Mouse (Mus musculus): ENCODE measurements around the gene Gas6. TPM values are rescaled to one million over a fixed set of nuclear protein-coding genes. Genes with fewer than 3 reads are reported as not detected.
A peak's percentile ranks its signal among the peaks of the same experiment; 100 is the strongest.

Gene Gas6
- polyA plus RNA-seq, 1 experiment from 2014 or later: 177 TPM

DNA sequence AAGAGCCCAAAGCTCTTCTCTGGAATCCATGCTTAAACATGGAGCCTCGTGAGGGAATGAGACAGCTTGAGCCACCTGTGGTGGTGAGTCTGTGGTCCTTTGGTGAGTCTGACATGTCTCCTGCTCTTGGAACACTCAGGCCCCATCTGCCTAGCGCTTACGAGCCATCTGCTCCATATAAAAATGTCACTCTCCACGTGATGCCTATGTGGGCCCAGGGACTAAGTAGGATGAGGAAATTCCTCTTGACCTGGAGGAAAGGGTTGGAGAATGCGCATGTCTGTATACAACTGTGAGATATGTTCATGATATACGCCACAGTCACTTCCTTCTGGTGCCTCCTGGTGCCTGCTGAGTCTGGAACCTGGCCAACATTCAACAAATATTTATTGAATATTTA, 18.4 kb upstream of the Gas6 start:
- peak; percentile 28 for DNase-seq (ENCODE audit: low spot score)
- H3K9me3 ChIP-seq (ENCODE audit: low read length): no peaks in the 10 kb centered on the region
- no peak overlapping the region for H3K27ac ChIP-seq (ENCODE audit: low read length)
- H3K27me3 ChIP-seq (replicated peaks; ENCODE audit: insufficient read depth, low read length): no peaks in the 10 kb centered on the region
- no peak overlapping the region for H3K4me2 ChIP-seq (replicated peaks; ENCODE audit: low read depth, low read length)
- H3K36me3 ChIP-seq (ENCODE audit: insufficient read depth, low read length): no peaks in the 10 kb centered on the region
- no peak for ATAC-seq
- H3K9ac ChIP-seq (replicated peaks; ENCODE audit: low read depth): no peak overlapping the region
- 34% methylated on average over 6 of the region's 6 CpGs for WGBS
- H3K4me3 ChIP-seq (ENCODE audit: low read depth, low read length): no peak overlapping the region
- TF ChIP-seq EP300 (IDR thresholded peaks at IDR 0.05): no peak
- no peak for TF ChIP-seq CTCF (IDR thresholded peaks at IDR 0.05)
- peaks cover 9% of the 10 kb centered on the region; the same call in 1 of the 2 replicates for H3K4me1 ChIP-seq (ENCODE audit: insufficient read depth, low read depth, low read length)

DNA sequence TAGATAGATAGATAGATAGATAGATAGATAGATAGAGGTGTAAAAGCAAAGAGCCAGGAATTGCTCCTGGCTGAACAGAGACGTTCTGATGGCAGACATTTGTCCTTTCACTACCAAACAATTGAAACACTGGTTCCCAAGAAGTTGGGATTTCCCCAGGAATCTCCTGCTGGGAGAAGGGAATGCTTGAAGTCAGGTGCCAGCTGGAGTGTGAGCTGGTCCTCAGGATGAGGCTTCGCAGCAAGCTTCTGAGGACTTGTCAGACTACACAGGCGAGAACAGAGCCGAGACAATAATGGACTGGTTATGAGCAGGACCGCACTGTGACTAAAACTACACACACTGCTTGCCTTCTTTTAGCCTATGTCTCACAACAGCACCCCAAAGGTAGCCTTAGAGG, 17.7 kb upstream of the Gas6 start:
- Histone ChIP-seq H3K27me3 (replicated peaks; ENCODE audit: insufficient read depth, low read length) (no peaks in the 10 kb centered on the region), H3K27ac (ENCODE audit: low read length) (no peak overlapping the region), H3K9me3 (ENCODE audit: low read length) (no peaks in the 10 kb centered on the region), H3K36me3 (ENCODE audit: insufficient read depth, low read length) (no peaks in the 10 kb centered on the region), H3K4me3 (ENCODE audit: low read depth, low read length) (no peak overlapping the region), H3K9ac (replicated peaks; ENCODE audit: low read depth) (no peak overlapping the region), H3K4me1 (ENCODE audit: insufficient read depth, low read depth, low read length) (peaks cover 13% of the 10 kb centered on the region; the same call in 1 of the 2 replicates), H3K4me2 (replicated peaks; ENCODE audit: low read depth, low read length) (no peak overlapping the region)
- DNase-seq (ENCODE audit: low spot score) (no peak), ATAC-seq (no peak)
- 80% methylated on average over 5 of the region's 5 CpGs for WGBS
- no peak for TF ChIP-seq EP300 (IDR thresholded peaks at IDR 0.05)
- no peak for TF ChIP-seq CTCF (IDR thresholded peaks at IDR 0.05)

DNA sequence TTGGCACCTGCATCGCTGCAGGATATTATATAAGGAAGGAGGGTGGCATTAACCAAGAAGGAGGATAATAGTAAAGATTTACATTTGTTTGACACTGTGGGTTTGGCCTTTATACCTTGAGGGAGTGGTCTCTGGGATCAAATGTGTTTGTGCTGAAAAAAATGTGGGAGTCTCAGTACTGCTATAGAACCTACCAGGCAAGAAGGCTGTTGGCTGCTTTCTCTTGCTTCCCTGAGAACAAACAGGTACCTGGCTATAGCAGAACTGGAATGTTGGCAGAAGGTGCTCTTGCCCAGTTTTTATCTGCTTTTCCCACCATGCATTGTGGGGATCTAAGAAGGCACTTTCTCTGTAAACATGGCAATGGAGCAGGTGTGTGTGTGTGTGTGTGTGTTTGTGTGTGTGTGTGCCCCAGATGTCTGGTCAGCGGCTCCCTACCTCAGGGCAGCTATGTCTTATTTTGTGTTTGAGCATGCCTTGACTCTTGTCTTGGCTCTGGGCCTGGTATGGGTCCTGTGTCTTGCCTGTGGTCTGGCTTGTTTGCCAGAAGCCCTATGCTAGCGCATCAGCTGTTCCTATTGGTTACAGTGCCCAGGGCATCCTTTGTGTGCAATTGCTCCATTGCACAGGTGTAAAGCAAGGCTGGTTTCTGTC, 13.1 kb upstream of the Gas6 start:
- no peaks in the 10 kb centered on the region for H3K36me3 ChIP-seq (ENCODE audit: insufficient read depth, low read length)
- no peak overlapping the region for H3K4me3 ChIP-seq (ENCODE audit: low read depth, low read length)
- H3K9ac ChIP-seq (replicated peaks; ENCODE audit: low read depth): no peak overlapping the region
- peaks cover 3% of the 10 kb centered on the region; the same call in 1 of the 2 replicates for H3K4me1 ChIP-seq (ENCODE audit: insufficient read depth, low read depth, low read length)
- H3K4me2 ChIP-seq (replicated peaks; ENCODE audit: low read depth, low read length): no peak overlapping the region
- WGBS: 57% methylated on average over 3 of the region's 3 CpGs
- ATAC-seq: peak; percentile 53
- H3K27ac ChIP-seq (ENCODE audit: low read length): peak overlapping the region; percentile 26; the same call in 1 of the 2 replicates
- peak; percentile 36 for DNase-seq (ENCODE audit: low spot score)
- TF ChIP-seq EP300 (IDR thresholded peaks at IDR 0.05) (no peak), CTCF (IDR thresholded peaks at IDR 0.05) (no peak)
- H3K9me3 ChIP-seq (ENCODE audit: low read length): no peaks in the 10 kb centered on the region
- no peaks in the 10 kb centered on the region for H3K27me3 ChIP-seq (replicated peaks; ENCODE audit: insufficient read depth, low read length)

DNA sequence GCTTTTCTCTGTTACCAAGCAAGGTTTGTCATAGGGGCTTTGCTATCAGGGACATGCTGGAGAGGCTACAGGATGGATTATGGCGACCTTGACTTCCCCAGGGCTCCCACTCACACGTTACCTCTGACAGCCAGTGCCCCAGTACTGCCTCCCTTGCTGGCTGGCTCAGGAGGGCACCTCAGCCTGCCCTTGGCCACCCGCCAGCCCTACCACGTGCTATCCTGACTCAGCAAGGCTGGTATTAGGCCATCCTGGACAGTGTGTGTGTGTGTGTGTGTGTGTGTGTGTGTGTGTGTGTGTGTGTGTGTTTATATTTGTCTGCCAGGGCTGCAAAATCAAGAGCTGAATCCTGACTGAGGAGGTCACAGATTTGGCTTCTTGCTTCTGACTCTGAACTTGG, 12.6 kb upstream of the Gas6 start:
- peak; percentile 73 for DNase-seq (ENCODE audit: low spot score)

DNA sequence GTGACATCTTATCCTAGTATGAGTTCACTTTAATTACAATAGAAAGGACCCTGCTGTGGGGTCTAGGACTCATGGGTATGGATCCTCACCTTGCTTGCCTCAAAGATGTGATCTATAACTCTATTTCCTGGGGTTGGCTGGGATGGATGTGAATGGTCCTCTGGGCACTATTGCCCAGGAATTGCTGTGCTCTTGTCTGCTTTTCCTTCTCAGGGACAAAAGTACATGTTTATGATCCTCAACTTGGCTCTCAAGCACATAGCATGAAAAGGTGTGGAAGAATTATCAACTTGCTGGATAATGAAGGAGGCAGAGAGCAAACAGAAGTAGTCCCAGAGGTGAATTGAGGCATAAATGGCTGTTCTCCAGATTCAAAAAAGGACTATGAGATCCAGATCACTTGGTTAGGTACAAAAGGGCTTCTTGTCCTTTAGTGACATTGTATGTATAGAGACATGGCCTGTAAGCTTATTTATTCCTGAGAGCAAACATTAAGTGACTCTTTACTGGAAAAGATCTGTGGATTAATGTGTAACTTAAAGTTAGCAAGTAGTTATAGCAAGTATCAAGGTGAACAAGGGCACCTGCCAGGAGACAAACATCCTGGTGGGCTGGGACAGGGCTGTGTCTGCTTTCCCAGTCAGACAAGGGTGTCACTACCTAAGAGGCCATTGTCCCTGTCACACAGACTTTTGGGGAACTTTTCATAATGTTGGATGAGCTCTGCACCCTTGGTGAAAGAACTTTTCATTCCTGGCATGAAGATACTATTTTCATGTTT, 10.8 kb upstream of the Gas6 start:
- no peaks in the 10 kb centered on the region for H3K36me3 ChIP-seq (ENCODE audit: insufficient read depth, low read length)
- DNase-seq (ENCODE audit: low spot score): peak; percentile 35
- H3K4me2 ChIP-seq (replicated peaks; ENCODE audit: low read depth, low read length): no peak overlapping the region
- no peaks in the 10 kb centered on the region for H3K27me3 ChIP-seq (replicated peaks; ENCODE audit: insufficient read depth, low read length)
- H3K4me3 ChIP-seq (ENCODE audit: low read depth, low read length): no peak overlapping the region
- no peak for TF ChIP-seq EP300 (IDR thresholded peaks at IDR 0.05)
- TF ChIP-seq CTCF (IDR thresholded peaks at IDR 0.05): no peak
- no peak overlapping the region for H3K9ac ChIP-seq (replicated peaks; ENCODE audit: low read depth)
- H3K9me3 ChIP-seq (ENCODE audit: low read length): no peaks in the 10 kb centered on the region
- peak overlapping the region; percentile 12; the same call in 1 of the 2 replicates for H3K27ac ChIP-seq (ENCODE audit: low read length)
- peaks cover 3% of the 10 kb centered on the region; the same call in 1 of the 2 replicates for H3K4me1 ChIP-seq (ENCODE audit: insufficient read depth, low read depth, low read length)
- no peak; the same call in 1 of the 2 replicates for ATAC-seq

More for the DNA sequence above, 12.6 kb upstream of the Gas6 start:
- Histone ChIP-seq H3K36me3 (ENCODE audit: insufficient read depth, low read length) (no peaks in the 10 kb centered on the region), H3K4me1 (ENCODE audit: insufficient read depth, low read depth, low read length) (peaks cover 3% of the 10 kb centered on the region; the same call in 1 of the 2 replicates), H3K27ac (ENCODE audit: low read length) (peak overlapping the region; percentile 26; the same call in 1 of the 2 replicates), H3K27me3 (replicated peaks; ENCODE audit: insufficient read depth, low read length) (no peaks in the 10 kb centered on the region), H3K4me3 (ENCODE audit: low read depth, low read length) (no peak overlapping the region), H3K9ac (replicated peaks; ENCODE audit: low read depth) (no peak overlapping the region), H3K9me3 (ENCODE audit: low read length) (no peaks in the 10 kb centered on the region), H3K4me2 (replicated peaks; ENCODE audit: low read depth, low read length) (no peak overlapping the region)
- peak; percentile 92 for ATAC-seq
- WGBS: 22% methylated on average over 4 of the region's 4 CpGs
- TF ChIP-seq CTCF (IDR thresholded peaks at IDR 0.05): no peak
- peak; percentile 38; the same call in 1 of the 2 replicates for TF ChIP-seq EP300 (IDR thresholded peaks at IDR 0.05)

DNA sequence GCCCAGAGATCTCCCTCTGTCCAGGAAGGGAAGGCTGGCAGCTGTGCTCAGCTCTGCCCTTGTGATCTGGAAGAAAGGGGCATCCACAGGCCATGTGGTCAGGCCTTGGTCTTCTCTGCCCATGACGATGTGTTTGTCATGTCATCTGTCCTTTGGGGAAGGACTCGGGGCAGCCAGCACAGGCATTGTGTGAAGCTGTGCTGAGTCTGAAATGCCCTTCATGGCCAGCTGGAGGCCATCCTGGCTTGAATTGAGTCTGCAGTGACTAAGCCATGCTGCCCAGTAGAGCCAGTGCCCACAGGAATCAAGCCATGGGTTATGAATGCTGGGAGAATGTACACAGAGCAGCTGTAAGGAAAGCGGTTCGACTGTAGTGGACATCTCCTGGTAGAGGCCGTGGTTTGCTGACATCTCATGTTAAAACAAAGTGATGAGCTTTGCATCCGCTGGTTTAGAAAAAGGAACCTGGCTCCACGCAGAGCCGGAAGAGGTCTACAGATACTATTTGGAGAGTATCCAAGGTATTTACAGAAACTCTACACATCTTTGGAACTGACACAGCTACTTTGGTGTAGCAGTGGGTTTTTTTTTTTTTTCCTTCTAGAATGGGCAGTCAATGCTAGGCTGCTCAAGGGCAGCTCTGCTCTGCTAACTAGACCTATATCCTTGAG, 9.8 kb upstream of the Gas6 start:
- H3K27me3 ChIP-seq (replicated peaks; ENCODE audit: insufficient read depth, low read length): no peaks in the 10 kb centered on the region
- no peak for DNase-seq (ENCODE audit: low spot score)
- no peak overlapping the region for H3K4me3 ChIP-seq (ENCODE audit: low read depth, low read length)
- H3K9me3 ChIP-seq (ENCODE audit: low read length): no peaks in the 10 kb centered on the region
- H3K4me1 ChIP-seq (ENCODE audit: insufficient read depth, low read depth, low read length): peaks cover 3% of the 10 kb centered on the region; the same call in 1 of the 2 replicates
- no peak for ATAC-seq
- no peaks in the 10 kb centered on the region for H3K36me3 ChIP-seq (ENCODE audit: insufficient read depth, low read length)
- no peak; the same call in 1 of the 2 replicates for TF ChIP-seq CTCF (IDR thresholded peaks at IDR 0.05)
- TF ChIP-seq EP300 (IDR thresholded peaks at IDR 0.05): no peak
- 51% methylated on average over 8 of the region's 8 CpGs for WGBS
- H3K4me2 ChIP-seq (replicated peaks; ENCODE audit: low read depth, low read length): no peak overlapping the region
- no peak overlapping the region for H3K27ac ChIP-seq (ENCODE audit: low read length)
- H3K9ac ChIP-seq (replicated peaks; ENCODE audit: low read depth): no peak overlapping the region
